Mouse (Mus musculus) kidney, postnatal 4 days (tissue): Measurements from ENCODE around the gene Arpc3.
A peak's percentile ranks its signal among the peaks of the same experiment; 100 is the strongest.

Experiments
- DNase-seq, 2 experiments: peaks; one replicate each; pipeline ENCODE4 v3.0.0; 2021; ENCODE audit warnings: mixed read lengths in 2 of 2

The Arpc3 gene

GRCm38 (mm10) chr5:122400628-122401302 lies 9.1 kb downstream of the Arpc3 start:
- peak; percentile 69 to 77 for DNase-seq

- DNase-seq = peak; percentile 83 to 84
Observed at GRCm38 (mm10) chr5:122401303-122401640, 9.6 kb downstream of the Arpc3 start.

- no peak for DNase-seq
Observed at GRCm38 (mm10) chr5:122402160-122402559, 10.5 kb downstream of the Arpc3 start.

GRCm38 (mm10) chr5:122402772-122403171 lies 11.1 kb downstream of the Arpc3 start:
- DNase-seq = no peak

GRCm38 (mm10) chr5:122403362-122403761 lies 11.7 kb downstream of the Arpc3 start:
- DNase-seq = no peak

- no peak for DNase-seq
Observed at GRCm38 (mm10) chr5:122405537-122405936, 13.9 kb downstream of the Arpc3 start.

GRCm38 (mm10) chr5:122409692-122410645 lies 18.3 kb downstream of the Arpc3 start:
- DNase-seq = no peak

- DNase-seq = no peak
Observed at GRCm38 (mm10) chr5:122411892-122412291, 20.2 kb downstream of the Arpc3 start.

GRCm38 (mm10) chr5:122412826-122413225 lies 21.1 kb downstream of the Arpc3 start:
- peak; percentile 45 to 60 for DNase-seq

GRCm38 (mm10) chr5:122414351-122414750 lies 22.7 kb downstream of the Arpc3 start:
- no peak for DNase-seq

- no peak for DNase-seq
Observed at GRCm38 (mm10) chr5:122415465-122415864, 23.8 kb downstream of the Arpc3 start.

GRCm38 (mm10) chr5:122420676-122421075 lies 29.0 kb downstream of the Arpc3 start:
- DNase-seq = peak in 1 of 2 experiments; percentile 59

GRCm38 (mm10) chr5:122421271-122422068 lies 29.8 kb downstream of the Arpc3 start, which contains the start of gene Anapc7:
Gene Anapc7, plus strand, starts transcription at chr5:122421693.
- DNase-seq = no peak

GRCm38 (mm10) chr5:122422071-122422964 lies 30.6 kb downstream of the Arpc3 start:
- DNase-seq = peak; percentile 93 to 95

GRCm38 (mm10) chr5:122423083-122423482 lies 31.4 kb downstream of the Arpc3 start:
- peak in 1 of 2 experiments; percentile 44 for DNase-seq

GRCm38 (mm10) chr5:122425550-122425949 lies 33.9 kb downstream of the Arpc3 start:
- no peak for DNase-seq

- no peak for DNase-seq
Observed at GRCm38 (mm10) chr5:122430036-122430775, 38.5 kb downstream of the Arpc3 start.

- no peak for DNase-seq
Observed at GRCm38 (mm10) chr5:122431221-122431620, 39.5 kb downstream of the Arpc3 start.

GRCm38 (mm10) chr5:122434541-122434940 lies 42.9 kb downstream of the Arpc3 start:
- DNase-seq = no peak

GRCm38 (mm10) chr5:122439400-122440094 lies 47.9 kb downstream of the Arpc3 start:
- DNase-seq = peak; percentile 56 to 66
